Mouse (Mus musculus) lung, postnatal 0 days (tissue): Measurements from ENCODE around the gene Prss42.

Experiments
- CTCF ChIP-seq: IDR thresholded peaks from 2 replicates; pipeline ENCODE4 v1.5.1; 2016; ENCODE audit warnings: antibody characterized with exemption, mild to moderate bottlenecking
- EP300 ChIP-seq: IDR thresholded peaks from 2 replicates; pipeline ENCODE4 v1.6.1; 2016; ENCODE audit warnings: antibody characterized with exemption, mild to moderate bottlenecking, control low read depth

- peak; percentile 94 for TF ChIP-seq CTCF
- no peak for TF ChIP-seq EP300
These were observed 16.7 kb upstream of the Prss42 start for GRCm38 (mm10) chr9:110781256-110781721.
